Mouse (Mus musculus): ENCODE results near the gene Olfr520. TPM values are rescaled to one million over a fixed set of nuclear protein-coding genes. Genes with fewer than 3 reads are reported as not detected.
"Not testable (repeated sequence)": the region's sequence is repeated elsewhere in the genome, so short reads cannot be mapped to it uniquely, and the experiment has no call there.

Olfr520 gene
- total RNA-seq (2018; cell fraction: chromatin; rRNA removed), result not detected
- total RNA-seq (2018; cell fraction: cytosol; rRNA removed), result not detected
- total RNA-seq (2018; cell fraction: nucleus; rRNA removed), result not detected
- polyA plus RNA-seq (2018), result not detected in 3 replicates

- Histone ChIP-seq H3K4me3 (ENCODE audit: inconsistent target) (no peak within 1 kb of the TSS), H3K79me2 (ENCODE audit: inconsistent target) (no peaks in the 10 kb centered on the region), H3K36me3 (ENCODE audit: inconsistent target) (no peaks in the 10 kb centered on the region), H3K27ac (no peak within 1 kb of the TSS)
- WGBS (ENCODE audit: missing documents), result 95% methylated on average over 2 of the region's 2 CpGs
These were observed at the start of gene Olfr520 for GRCm38 (mm10) chr7:99729973-99730372. TSS of gene Olfr520 (plus strand) at chr7:99730273.

DNA sequence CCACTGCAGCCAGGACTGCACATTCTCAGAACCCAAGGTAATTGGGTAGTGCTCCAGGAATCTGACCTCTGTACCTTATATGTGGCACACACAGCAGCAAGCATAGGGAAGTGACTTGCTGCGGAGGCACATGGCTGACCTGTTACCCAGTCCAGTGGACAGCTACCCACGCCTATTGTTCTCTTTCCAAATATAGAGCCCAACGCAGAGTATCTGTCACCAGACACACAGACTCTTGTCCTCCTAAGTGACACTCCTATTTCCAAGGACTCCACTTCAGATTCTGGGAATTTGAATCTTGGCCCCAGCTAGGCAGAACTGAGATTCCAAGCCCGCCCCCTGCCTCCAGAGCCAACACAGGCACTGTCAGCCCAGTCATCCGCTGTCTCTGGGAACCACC, 49.3 kb upstream of the Olfr520 start:
- no peaks in the 10 kb centered on the region for H3K79me2 ChIP-seq (ENCODE audit: inconsistent target)
- no peak overlapping the region for H3K4me3 ChIP-seq (ENCODE audit: inconsistent target)
- no peak overlapping the region for H3K27ac ChIP-seq
- no peaks in the 10 kb centered on the region for H3K36me3 ChIP-seq (ENCODE audit: inconsistent target)
- WGBS (ENCODE audit: missing documents), result 84% methylated on average over 5 of the region's 5 CpGs

GRCm38 (mm10) chr7:99684086-99684485, 46.0 kb upstream of the Olfr520 start:
- Histone ChIP-seq H3K79me2 (ENCODE audit: inconsistent target) (no peaks in the 10 kb centered on the region), H3K27ac (no peak overlapping the region), H3K36me3 (ENCODE audit: inconsistent target) (no peaks in the 10 kb centered on the region), H3K4me3 (ENCODE audit: inconsistent target) (no peak overlapping the region)
- WGBS (ENCODE audit: missing documents), result 73% methylated on average over 4 of the region's 4 CpGs

- Histone ChIP-seq H3K36me3 (ENCODE audit: inconsistent target) (no peaks in the 10 kb centered on the region), H3K4me3 (ENCODE audit: inconsistent target) (no peak overlapping the region), H3K79me2 (ENCODE audit: inconsistent target) (no peaks in the 10 kb centered on the region), H3K27ac (no peak overlapping the region)
- 95% methylated on average over 7 of the region's 7 CpGs for WGBS (ENCODE audit: missing documents)
These were observed 39.3 kb upstream of the Olfr520 start for GRCm38 (mm10) chr7:99690819-99691218.

GRCm38 (mm10) chr7:99692396-99692795, 37.7 kb upstream of the Olfr520 start:
- 53% methylated on average over 3 of the region's 3 CpGs for WGBS (ENCODE audit: missing documents)
- H3K79me2 ChIP-seq (ENCODE audit: inconsistent target), result no peaks in the 10 kb centered on the region
- no peak overlapping the region for H3K27ac ChIP-seq
- no peaks in the 10 kb centered on the region for H3K36me3 ChIP-seq (ENCODE audit: inconsistent target)
- H3K4me3 ChIP-seq (ENCODE audit: inconsistent target), result no peak overlapping the region

DNA sequence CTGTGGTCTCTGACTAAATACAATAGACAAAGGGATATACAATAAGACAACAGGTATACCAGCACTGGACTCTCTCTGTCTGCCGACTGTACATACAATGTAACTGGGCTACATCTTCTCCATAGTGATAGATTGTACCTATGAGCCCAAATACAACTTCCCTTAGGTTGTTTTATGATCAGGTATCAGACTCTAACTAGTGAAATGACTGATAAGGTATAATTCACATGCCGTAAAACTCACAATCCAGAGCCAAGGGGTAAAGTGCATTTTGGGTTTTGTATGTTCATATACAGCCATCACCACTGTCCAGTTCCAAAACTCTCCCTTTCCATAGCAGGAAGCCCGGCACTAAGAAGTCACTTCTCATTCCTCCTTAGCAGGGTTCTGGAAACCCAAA, 36.7 kb upstream of the Olfr520 start:
- Histone ChIP-seq H3K36me3 (ENCODE audit: inconsistent target) (no peaks in the 10 kb centered on the region), H3K27ac (no peak overlapping the region), H3K79me2 (ENCODE audit: inconsistent target) (no peaks in the 10 kb centered on the region), H3K4me3 (ENCODE audit: inconsistent target) (no peak overlapping the region)
- 92% methylated on average over 3 of the region's 3 CpGs for WGBS (ENCODE audit: missing documents)

DNA sequence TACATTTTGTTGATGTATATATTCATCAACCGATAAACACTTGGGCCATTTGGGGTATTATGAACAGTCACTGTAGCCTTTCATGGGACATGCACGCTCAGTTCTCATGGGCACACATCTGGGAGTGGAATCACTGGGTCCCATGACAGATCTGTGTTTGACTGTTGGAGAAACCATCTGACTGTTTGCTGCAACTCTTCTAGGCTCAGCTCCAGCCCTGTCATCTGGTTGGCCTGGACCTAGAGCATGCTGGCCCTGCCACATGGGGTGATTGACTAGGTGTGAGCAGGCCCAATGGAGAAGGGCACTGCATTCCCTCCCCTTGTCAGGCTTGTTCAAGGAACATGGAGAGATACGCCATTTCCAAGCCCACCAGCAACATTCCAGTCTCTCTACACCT, 36.1 kb upstream of the Olfr520 start:
- no peaks in the 10 kb centered on the region for H3K36me3 ChIP-seq (ENCODE audit: inconsistent target)
- no peaks in the 10 kb centered on the region for H3K79me2 ChIP-seq (ENCODE audit: inconsistent target)
- no peak overlapping the region for H3K4me3 ChIP-seq (ENCODE audit: inconsistent target)
- no peak overlapping the region for H3K27ac ChIP-seq
- WGBS (ENCODE audit: missing documents), result 96% methylated on average over 3 of the region's 3 CpGs

DNA sequence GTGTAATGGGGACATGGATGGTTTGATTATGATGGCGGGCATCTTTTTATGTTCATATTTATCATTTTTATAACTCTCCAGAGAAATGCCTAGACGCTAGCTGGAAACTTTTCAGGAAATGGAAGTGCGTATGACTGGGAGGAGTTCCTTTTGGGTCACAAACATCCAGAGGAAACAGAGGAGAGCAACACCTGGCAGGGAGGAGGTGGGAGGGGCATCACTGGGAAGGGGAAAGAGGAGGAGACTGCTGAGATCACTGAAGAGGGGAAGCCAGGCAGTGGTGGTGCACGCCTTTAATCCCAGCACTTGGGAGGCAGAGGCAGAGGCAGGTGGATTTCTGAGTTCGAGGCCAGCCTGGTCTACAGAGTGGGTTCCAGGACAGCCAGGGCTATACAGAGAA, 35.6 kb upstream of the Olfr520 start:
- not testable (repeated sequence) for H3K36me3 ChIP-seq (ENCODE audit: inconsistent target); H3K79me2 ChIP-seq (ENCODE audit: inconsistent target); H3K27ac ChIP-seq; H3K4me3 ChIP-seq (ENCODE audit: inconsistent target)
- 78% methylated on average over 5 of the region's 5 CpGs for WGBS (ENCODE audit: missing documents)

GRCm38 (mm10) chr7:99695471-99696057, 34.5 kb upstream of the Olfr520 start:
- H3K79me2 ChIP-seq (ENCODE audit: inconsistent target), result no peaks in the 10 kb centered on the region
- no peaks in the 10 kb centered on the region for H3K36me3 ChIP-seq (ENCODE audit: inconsistent target)
- no peak overlapping the region for H3K27ac ChIP-seq
- WGBS (ENCODE audit: missing documents), result 94% methylated on average over 8 of the region's 8 CpGs
- no peak overlapping the region for H3K4me3 ChIP-seq (ENCODE audit: inconsistent target)

DNA sequence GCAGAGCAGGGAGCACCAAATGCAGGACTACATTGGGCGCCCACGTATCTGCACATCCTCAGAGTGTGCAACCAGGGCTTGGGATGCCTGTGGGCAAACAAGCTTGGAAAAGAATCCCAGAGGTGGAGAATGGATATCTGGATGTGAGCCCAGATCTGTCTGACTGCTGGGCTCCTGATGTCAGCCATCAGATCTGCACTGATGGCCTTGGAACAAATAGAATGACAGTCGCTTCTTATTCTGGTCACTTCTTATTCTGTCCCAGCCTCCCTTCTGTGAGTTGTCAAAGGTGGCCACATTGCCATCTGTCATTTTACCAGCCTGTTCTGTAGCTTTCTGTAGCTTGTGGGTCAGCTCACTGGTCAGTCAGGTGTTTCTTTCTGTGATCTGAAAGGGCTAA, 31.5 kb upstream of the Olfr520 start:
- Histone ChIP-seq H3K36me3 (ENCODE audit: inconsistent target) (no peaks in the 10 kb centered on the region), H3K79me2 (ENCODE audit: inconsistent target) (no peaks in the 10 kb centered on the region)

DNA sequence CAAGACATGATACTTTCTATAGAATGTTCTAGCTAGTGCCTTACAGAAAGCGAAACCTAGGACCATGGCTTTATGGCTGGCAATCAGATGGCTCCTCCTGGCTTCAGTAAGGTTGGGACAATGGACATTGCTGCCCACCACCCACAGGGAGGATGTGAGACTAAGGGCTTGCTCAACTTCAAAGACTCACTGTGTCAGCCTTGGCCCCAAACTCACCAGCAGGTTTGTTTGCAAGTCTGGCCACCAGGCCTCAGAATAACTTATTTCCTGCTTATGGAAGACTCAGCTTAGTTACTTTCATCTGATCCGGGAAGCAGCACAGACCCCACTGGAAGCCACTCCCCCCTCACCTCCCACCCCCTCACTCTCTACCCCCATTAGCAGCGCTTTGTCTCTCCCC, 31.0 kb upstream of the Olfr520 start:
- no peaks in the 10 kb centered on the region for H3K79me2 ChIP-seq (ENCODE audit: inconsistent target)

More for the DNA sequence above, 31.5 kb upstream of the Olfr520 start:
- Histone ChIP-seq H3K4me3 (ENCODE audit: inconsistent target) (no peak overlapping the region), H3K27ac (no peak overlapping the region)
- 97% methylated on average over 3 of the region's 3 CpGs for WGBS (ENCODE audit: missing documents)

DNA sequence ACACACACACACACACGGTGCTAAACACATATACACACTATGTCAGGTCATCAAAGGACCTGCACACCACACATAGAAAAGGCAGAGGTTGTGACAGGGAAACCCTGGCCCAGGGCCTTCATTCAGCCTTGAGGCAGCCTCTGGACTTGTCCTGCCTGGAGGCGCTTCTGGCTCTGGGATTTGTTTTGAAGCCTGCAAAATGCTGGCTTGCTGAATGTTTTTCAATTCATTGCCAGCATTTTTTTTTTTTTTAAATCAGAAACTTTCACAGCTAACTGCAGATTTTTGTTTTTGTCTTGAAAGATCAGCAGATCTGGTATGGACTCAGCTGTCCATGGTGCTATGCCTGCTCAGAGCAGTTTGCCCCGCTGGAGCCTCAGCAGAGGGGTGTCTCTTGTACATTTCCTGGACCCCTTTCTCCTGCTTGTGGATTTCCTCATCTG, 30.3 kb upstream of the Olfr520 start:
- Histone ChIP-seq H3K4me3 (ENCODE audit: inconsistent target) (no peak overlapping the region), H3K79me2 (ENCODE audit: inconsistent target) (no peaks in the 10 kb centered on the region), H3K36me3 (ENCODE audit: inconsistent target) (no peaks in the 10 kb centered on the region), H3K27ac (no peak overlapping the region)
- 91% methylated on average over 2 of the region's 3 CpGs for whole genome bisulfite sequencing (ENCODE audit: missing documents)

More for the DNA sequence above, 31.0 kb upstream of the Olfr520 start:
- Histone ChIP-seq H3K36me3 (ENCODE audit: inconsistent target) (no peaks in the 10 kb centered on the region), H3K27ac (no peak overlapping the region), H3K4me3 (ENCODE audit: inconsistent target) (no peak overlapping the region)
- 71% methylated on average over 3 of the region's 3 CpGs for whole genome bisulfite sequencing (ENCODE audit: missing documents)

DNA sequence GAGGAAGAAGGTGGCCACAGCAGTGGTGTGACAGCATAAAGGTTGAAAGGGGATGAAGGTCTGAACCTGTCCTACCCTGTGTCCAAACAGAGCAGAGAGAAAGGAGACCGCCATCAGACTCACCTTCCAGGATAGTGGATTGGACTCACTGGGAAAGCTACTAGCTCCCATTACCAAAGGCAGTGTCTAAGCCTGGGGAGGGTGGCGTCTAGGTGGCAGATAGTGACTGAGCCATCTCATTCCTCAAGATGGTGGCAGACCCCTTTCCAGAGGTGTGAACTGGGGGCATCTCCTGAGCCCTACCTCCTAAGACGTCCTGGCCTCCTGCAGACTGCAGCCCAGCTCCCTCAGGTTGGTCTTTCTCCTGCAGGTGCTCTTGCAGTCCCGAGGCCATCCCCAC, 29.4 kb upstream of the Olfr520 start:
- WGBS (ENCODE audit: missing documents), result 89% methylated on average over 4 of the region's 4 CpGs
- Histone ChIP-seq H3K4me3 (ENCODE audit: inconsistent target) (no peak overlapping the region), H3K27ac (no peak overlapping the region), H3K36me3 (ENCODE audit: inconsistent target) (no peaks in the 10 kb centered on the region), H3K79me2 (ENCODE audit: inconsistent target) (no peaks in the 10 kb centered on the region)

GRCm38 (mm10) chr7:99702201-99702600, 27.9 kb upstream of the Olfr520 start:
- 81% methylated on average over 6 of the region's 6 CpGs for WGBS (ENCODE audit: missing documents)
- Histone ChIP-seq H3K27ac (no peak overlapping the region), H3K79me2 (ENCODE audit: inconsistent target) (no peaks in the 10 kb centered on the region), H3K36me3 (ENCODE audit: inconsistent target) (no peaks in the 10 kb centered on the region), H3K4me3 (ENCODE audit: inconsistent target) (no peak overlapping the region)

DNA sequence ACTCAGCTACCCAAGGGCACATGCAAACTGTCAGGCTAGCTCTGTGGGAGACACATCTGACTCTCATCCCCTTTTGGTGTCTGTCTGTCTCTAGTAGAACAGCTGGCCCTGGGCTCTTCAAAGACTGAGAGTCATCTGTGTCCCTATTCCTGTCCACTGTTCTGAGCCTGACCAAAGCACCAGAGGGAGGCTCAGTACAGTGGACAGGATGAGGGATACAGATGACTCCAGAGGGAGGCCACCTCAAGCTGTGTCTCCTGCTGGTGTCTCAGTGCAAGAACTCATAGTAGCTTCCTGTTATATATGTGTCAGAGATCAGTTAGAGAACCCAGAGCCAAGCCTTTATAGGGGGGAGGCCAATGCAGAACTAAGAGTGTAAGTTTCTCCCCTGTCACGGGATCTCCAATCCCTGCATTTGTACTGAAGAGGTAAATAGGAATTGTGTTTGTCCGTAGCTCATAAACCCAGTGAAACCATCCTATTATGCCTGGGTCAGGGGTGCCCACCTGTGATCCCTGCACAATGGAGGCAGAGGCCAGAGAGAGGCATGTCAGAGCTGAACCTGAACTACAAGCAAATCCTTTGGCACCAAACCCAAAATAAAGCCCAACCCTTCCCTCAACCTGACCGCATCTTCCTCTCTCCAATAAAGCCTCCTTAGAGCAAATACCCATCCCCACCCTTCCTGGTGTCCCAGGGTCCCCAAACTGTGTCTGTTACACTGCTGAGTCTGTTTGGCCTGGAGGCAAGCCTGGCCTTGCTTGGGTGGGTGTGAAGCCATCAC, 25.1 kb upstream of the Olfr520 start:
- Histone ChIP-seq H3K4me3 (ENCODE audit: inconsistent target) (no peak overlapping the region), H3K36me3 (ENCODE audit: inconsistent target) (no peaks in the 10 kb centered on the region), H3K79me2 (ENCODE audit: inconsistent target) (no peaks in the 10 kb centered on the region), H3K27ac (no peak overlapping the region)
- 87% methylated on average over 3 of the region's 3 CpGs for WGBS (ENCODE audit: missing documents)
